Mouse (Mus musculus) adipose tissue, adult 10 weeks (tissue): Measurements from ENCODE around the gene Heatr1. TPM values are rescaled to one million over a fixed set of nuclear protein-coding genes. Genes with fewer than 3 reads are reported as not detected.

Experiments used
- polyA plus RNA-seq: library from polyadenylated mRNA; stranded (reverse); fragments of 350-450 nt; fragmentation: Illumina TruSeq; extraction: RNeasy Lipid Tissue Mini Kit (QIAGEN cat#74804); gene quantifications from one replicate; pipeline ENCODE4 v1.2.3, GENCODE M21; 2014; ENCODE audit warnings: low read depth, low replicate concordance

Gene Heatr1
- 10.1 TPM for polyA plus RNA-seq

DNA sequence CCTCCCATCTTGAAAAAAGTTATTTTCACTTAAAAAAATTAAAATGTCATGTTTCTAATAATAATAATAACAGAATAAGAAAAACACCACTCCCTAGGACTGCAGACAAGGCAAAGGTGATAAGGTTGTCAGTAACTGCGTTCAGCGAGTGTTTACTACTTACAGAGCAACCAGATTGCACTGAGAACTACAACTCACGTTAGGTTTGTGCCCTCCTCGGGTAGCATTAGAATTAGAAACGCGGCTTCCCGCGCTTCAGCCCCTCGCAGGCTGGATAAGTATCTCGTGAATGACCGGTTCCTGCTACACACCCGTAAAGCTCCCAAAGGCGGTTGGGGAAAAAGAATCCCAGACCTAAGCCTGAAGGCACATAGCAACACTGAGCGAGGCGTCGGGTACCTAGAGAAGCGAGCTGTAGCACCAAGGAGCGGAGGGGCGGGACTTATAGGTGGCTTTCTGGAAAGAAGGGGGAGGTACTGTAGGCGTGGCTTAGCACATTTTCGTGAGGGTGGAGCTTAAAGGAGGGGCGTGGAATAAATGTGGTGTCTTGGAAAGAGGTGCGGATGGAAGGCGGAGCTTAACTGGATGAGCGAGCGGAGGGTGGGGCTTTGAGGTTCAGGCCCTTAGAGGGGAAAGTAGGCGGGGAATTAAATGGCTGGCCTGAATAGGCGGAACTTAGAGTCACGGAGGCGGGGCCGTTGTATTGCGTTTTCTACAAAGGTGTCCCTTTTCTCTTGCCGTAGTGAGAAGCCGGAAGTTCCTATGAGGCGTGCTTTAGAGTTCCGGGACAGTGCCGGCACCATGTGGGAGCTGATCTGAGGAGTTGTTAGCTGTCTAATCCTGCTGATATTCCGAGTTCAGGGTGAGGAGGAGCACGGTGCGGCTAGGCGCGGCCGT is at the start of gene Heatr1:
Heatr1 (plus strand) TSS at position 419 of the 897 bp plus-strand sequence.

DNA sequence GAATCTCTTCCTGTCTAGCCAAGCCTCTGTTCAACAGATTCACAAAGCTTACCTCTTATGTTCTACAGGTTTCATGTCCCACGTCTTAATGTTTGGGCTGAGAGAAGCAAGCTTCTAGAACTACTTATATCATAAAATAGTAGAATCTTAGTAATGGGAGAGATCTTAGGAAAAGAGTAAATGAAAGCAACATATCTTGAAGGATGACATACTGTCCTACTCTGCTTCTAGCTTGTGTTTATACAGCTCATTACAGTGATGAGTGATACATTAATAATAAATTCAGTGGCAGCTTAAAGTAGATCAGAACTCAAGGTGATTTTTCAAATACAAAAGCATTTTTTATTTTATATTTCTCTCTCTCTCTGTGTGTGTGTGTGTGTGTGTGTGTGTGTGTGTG is 70.0 kb downstream of the Heatr1 start, which contains the start of gene Lgals8:
Lgals8 (minus strand) TSS at position 101 of the 400 bp plus-strand sequence.

Other genes starting within 250 kb of the Heatr1 start
- gene Mtr, start 136.9 kb upstream of the Heatr1 start, polyA plus RNA-seq: 15.0 TPM
- gene Actn2, start 54.3 kb upstream of the Heatr1 start, polyA plus RNA-seq: not detected
- 59.7 TPM for gene Lgals8, start 69.9 kb downstream of the Heatr1 start, polyA plus RNA-seq
- 2.1 TPM for gene Edaradd, start 125.4 kb downstream of the Heatr1 start, polyA plus RNA-seq
- 22.4 TPM for gene Ero1lb, start 170.8 kb downstream of the Heatr1 start, polyA plus RNA-seq